ENCODE assay signal across 8 mouse cellular contexts in the genomic region with DNA sequence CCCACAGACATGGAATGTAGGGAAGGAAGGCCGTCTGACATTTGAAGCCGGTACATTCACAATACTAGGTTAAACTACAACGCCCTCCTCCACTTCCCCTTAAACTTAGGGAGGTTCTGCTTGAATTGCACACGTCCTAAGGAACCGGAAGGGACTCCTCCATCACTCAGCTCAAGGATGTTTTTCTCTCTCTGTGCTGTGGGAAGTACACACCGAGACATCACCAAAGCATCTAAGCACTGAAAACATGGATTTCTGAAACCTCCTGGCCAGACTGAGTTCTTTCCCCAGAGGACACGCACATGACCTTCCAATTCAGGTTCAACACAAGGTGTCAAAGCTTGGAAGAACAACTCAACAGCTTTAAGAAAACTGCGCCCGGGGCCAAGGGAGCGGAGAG. TPM values are rescaled to one million over a fixed set of nuclear protein-coding genes. Genes with fewer than 3 reads are reported as not detected.
DNase-seq lines count a peak whose midpoint lies in the region; ATAC-seq and TF ChIP-seq lines count a peak whose summit lies in the region.

No protein-coding gene starts in this region.

- DNase-seq in testis, postnatal 14 days (ENCODE audit: low spot score) = no peak
- DNase-seq in hindbrain, postnatal 0 days (ENCODE audit: low spot score) = peak; percentile 12
- peak; percentile 11 for DNase-seq in splenic B cell, adult 2 months (ENCODE audit: low read depth, low spot score)
- no peak for DNase-seq in thymus, postnatal 36 days
- no peak for DNase-seq in right cerebral cortex, postnatal 14 days

- WGBS in embryonic facial prominence, embryonic 13.5 days = under 1% methylated on average over 10 of the region's 10 CpGs
- WGBS in hindbrain, postnatal 0 days = under 1% methylated on average over 10 of the region's 10 CpGs
- WGBS in lung, embryonic 16.5 days = under 1% methylated on average over 10 of the region's 10 CpGs

- peak overlapping the region; percentile 98 for H3K27ac ChIP-seq in testis, adult 2 months (ENCODE audit: control insufficient read depth, insufficient read depth, low read depth, low read length)
- H3K27ac ChIP-seq in embryonic facial prominence, embryonic 13.5 days = 0 out of 2 replicates have a peak overlapping the region, but pooled peaks have one; percentile 72
- peak overlapping the region; percentile 76 for H3K27ac ChIP-seq in hindbrain, postnatal 0 days
- H3K27ac ChIP-seq in lung, embryonic 16.5 days (ENCODE audit: low read length) = no peak overlapping the region; the same call in 1 of the 2 replicates

- peaks cover 8% of the 10 kb centered on the region for H3K4me1 ChIP-seq in testis, adult 2 months (ENCODE audit: control insufficient read depth, insufficient read depth, low read length)
- H3K4me1 ChIP-seq in embryonic facial prominence, embryonic 13.5 days = peaks cover 23% of the 10 kb centered on the region
- H3K4me1 ChIP-seq in hindbrain, postnatal 0 days (ENCODE audit: insufficient read depth, low read length) = peaks cover 16% of the 10 kb centered on the region
- H3K4me1 ChIP-seq in lung, embryonic 16.5 days (replicated peaks; ENCODE audit: control insufficient read depth, insufficient read depth, low read length) = peaks cover 14% of the 10 kb centered on the region

- no peaks in the 10 kb centered on the region for H3K27me3 ChIP-seq in testis, adult 2 months (ENCODE audit: control insufficient read depth, insufficient read depth, low read length)
- H3K27me3 ChIP-seq in embryonic facial prominence, embryonic 13.5 days = no peaks in the 10 kb centered on the region
- no peaks in the 10 kb centered on the region for H3K27me3 ChIP-seq in hindbrain, postnatal 0 days (ENCODE audit: insufficient read depth, low read length)
- H3K27me3 ChIP-seq in lung, embryonic 16.5 days (ENCODE audit: control insufficient read depth, insufficient read depth, low read depth, low read length) = no peaks in the 10 kb centered on the region
- no peaks in the 10 kb centered on the region for H3K27me3 ChIP-seq in splenic B cell, adult 2 months (ENCODE audit: control insufficient read depth, insufficient read depth, low read length, poor library complexity, severe bottlenecking)

- TF ChIP-seq POLR2A in testis, adult 2 months (IDR thresholded peaks at IDR 0.05; ENCODE audit: control insufficient read depth, low read depth, low read length) = no peak

- H3K4me3 ChIP-seq in testis, adult 2 months (ENCODE audit: control insufficient read depth, low read depth, low read length) = peak overlapping the region; percentile 100
- peak overlapping the region; percentile 96 for H3K4me3 ChIP-seq in embryonic facial prominence, embryonic 13.5 days
- H3K4me3 ChIP-seq in hindbrain, postnatal 0 days (ENCODE audit: low read length) = peak overlapping the region; percentile 96
- peak overlapping the region; percentile 96 for H3K4me3 ChIP-seq in lung, embryonic 16.5 days (ENCODE audit: low read length)

- peak overlapping the region; percentile 98 for H3K9ac ChIP-seq in embryonic facial prominence, embryonic 13.5 days
- peak overlapping the region; percentile 87 for H3K9ac ChIP-seq in hindbrain, postnatal 0 days (replicated peaks; ENCODE audit: low read length)
- H3K9ac ChIP-seq in lung, embryonic 16.5 days (ENCODE audit: low read length) = peak overlapping the region; percentile 97

- H3K36me3 ChIP-seq in testis, adult 2 months (ENCODE audit: control insufficient read depth, insufficient read depth, low read length) = no peaks in the 10 kb centered on the region
- no peaks in the 10 kb centered on the region for H3K36me3 ChIP-seq in embryonic facial prominence, embryonic 13.5 days
- no peaks in the 10 kb centered on the region for H3K36me3 ChIP-seq in hindbrain, postnatal 0 days (ENCODE audit: insufficient read depth, low read length)
- H3K36me3 ChIP-seq in lung, embryonic 16.5 days (ENCODE audit: control insufficient read depth, insufficient read depth, low read length) = no peaks in the 10 kb centered on the region
- no peaks in the 10 kb centered on the region for H3K36me3 ChIP-seq in splenic B cell, adult 2 months (ENCODE audit: control insufficient read depth, insufficient read depth, low read length, poor library complexity, severe bottlenecking)

- no peak for TF ChIP-seq CTCF in testis, adult 2 months (IDR thresholded peaks at IDR 0.05; ENCODE audit: control insufficient read depth, insufficient read depth, insufficient replicate concordance, low read depth, low read length)
- TF ChIP-seq CTCF in hindbrain, postnatal 0 days (IDR thresholded peaks at IDR 0.05; ENCODE audit: low read depth) = no peak

- H3K9me3 ChIP-seq in embryonic facial prominence, embryonic 13.5 days = no peaks in the 10 kb centered on the region
- no peaks in the 10 kb centered on the region for H3K9me3 ChIP-seq in hindbrain, postnatal 0 days (ENCODE audit: low read length)
- no peaks in the 10 kb centered on the region for H3K9me3 ChIP-seq in lung, embryonic 16.5 days (ENCODE audit: control insufficient read depth, low read length)

- H3K4me2 ChIP-seq in embryonic facial prominence, embryonic 13.5 days = peak overlapping the region; percentile 93
- H3K4me2 ChIP-seq in hindbrain, postnatal 0 days (ENCODE audit: low read depth, low read length) = peak overlapping the region; percentile 79
- H3K4me2 ChIP-seq in lung, embryonic 16.5 days (ENCODE audit: low read depth, low read length) = peak overlapping the region; percentile 90

- ATAC-seq in embryonic facial prominence, embryonic 13.5 days (ENCODE audit: insufficient number of reproducible peaks, insufficient read depth, low FRiP score, low TSS enrichment, low read depth) = no peak
- no peak for ATAC-seq in hindbrain, postnatal 0 days
- ATAC-seq in lung, embryonic 16.5 days (ENCODE audit: low read depth) = no peak

RNA-seq across cellular contexts. Expression of a gene that starts 1.0 kb away (rescaled TPM):
- polyA plus RNA-seq in testis, adult 2 months (2012; rRNA removed) = 17.1 and 19.1 TPM in 2 replicates
- polyA plus RNA-seq in embryonic facial prominence, embryonic 13.5 days (2015; fragmentation: Nextera tagmentation; extraction: Ambion mirVana) = 160 and 167 TPM in 2 replicates
- total RNA-seq in hindbrain, postnatal 0 days (2014; rRNA removed) = 57.6 and 68.5 TPM in 2 replicates
- 75.1 and 77.7 TPM in 2 replicates for polyA plus RNA-seq in hindbrain, postnatal 0 days (2015; fragmentation: Nextera tagmentation; extraction: Ambion mirVana)
- polyA plus RNA-seq in lung, embryonic 16.5 days (2015; fragmentation: Nextera tagmentation; extraction: Ambion mirVana) = 144 and 149 TPM in 2 replicates

RNA-seq across cellular contexts. Expression of a gene that starts 30.5 kb away (rescaled TPM):
- 4.2 and 4.3 TPM in 2 replicates for polyA plus RNA-seq in testis, adult 2 months (2012; rRNA removed)
- polyA plus RNA-seq in embryonic facial prominence, embryonic 13.5 days (2015; fragmentation: Nextera tagmentation; extraction: Ambion mirVana) = 17.9 and 18.6 TPM in 2 replicates
- total RNA-seq in hindbrain, postnatal 0 days (2014; rRNA removed) = 22.0 and 22.9 TPM in 2 replicates
- 19.1 and 20.1 TPM in 2 replicates for polyA plus RNA-seq in hindbrain, postnatal 0 days (2015; fragmentation: Nextera tagmentation; extraction: Ambion mirVana)
- 18.6 and 19.1 TPM in 2 replicates for polyA plus RNA-seq in lung, embryonic 16.5 days (2015; fragmentation: Nextera tagmentation; extraction: Ambion mirVana)

Comparison
In these comparisons a context has a peak if more than half of its experiments do, and no peak if none do; other contexts are left out.
1. DNase-seq: peak in hindbrain, postnatal 0 days (single experiment) and splenic B cell, adult 2 months (single experiment); none in testis, postnatal 14 days (single experiment), thymus, postnatal 36 days (0 of 2) and right cerebral cortex, postnatal 14 days (single experiment).
2. Peak in every context shown above with its lines, with median percentiles within 50 percentile points of each other: H3K4me3 ChIP-seq, H3K4me2 ChIP-seq and H3K9ac ChIP-seq.